8 mouse cellular contexts compared by ENCODE assay signal in the genomic region with DNA sequence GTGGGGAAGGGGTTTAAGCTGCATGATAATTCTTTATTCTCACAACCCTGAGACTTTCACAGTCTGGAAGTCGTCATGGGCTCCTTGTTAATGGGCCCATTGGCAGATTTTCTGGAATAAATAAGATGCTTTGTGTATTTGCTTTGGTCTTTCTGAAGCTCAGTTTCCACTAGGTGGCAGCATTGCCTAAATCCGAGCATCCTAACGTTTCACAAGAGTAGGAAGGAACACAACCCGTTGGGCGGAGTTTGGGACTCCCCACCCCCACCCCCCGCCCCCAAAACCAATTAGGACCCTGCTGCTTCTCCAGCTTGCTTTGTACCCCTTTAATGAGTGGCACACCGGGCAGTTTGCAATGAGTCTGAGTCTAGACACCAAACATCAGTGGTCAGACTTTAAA.
DNase-seq lines count a peak whose midpoint lies in the region; ATAC-seq and TF ChIP-seq lines count a peak whose summit lies in the region.

No protein-coding gene starts in this region.

- H3K4me1 ChIP-seq in embryonic facial prominence, embryonic 12.5 days: 0 out of 2 replicates have a peak, but pooled peaks cover 3% of the 10 kb centered on the region
- H3K4me1 ChIP-seq in kidney, adult 2 months (ENCODE audit: control insufficient read depth, insufficient read depth, low read length): no peaks in the 10 kb centered on the region; the same call in 1 of the 2 replicates
- no peaks in the 10 kb centered on the region for H3K4me1 ChIP-seq in limb, embryonic 12.5 days (replicated peaks)
- H3K4me1 ChIP-seq in midbrain, embryonic 15.5 days: peaks cover 3% of the 10 kb centered on the region; the same call in 1 of the 2 replicates

- H3K27me3 ChIP-seq in embryonic facial prominence, embryonic 12.5 days: no peaks in the 10 kb centered on the region
- H3K27me3 ChIP-seq in kidney, adult 2 months (replicated peaks; ENCODE audit: control insufficient read depth, insufficient read depth, low read length): peaks cover 1% of the 10 kb centered on the region; the same call in 1 of the 2 replicates
- no peaks in the 10 kb centered on the region for H3K27me3 ChIP-seq in limb, embryonic 12.5 days
- H3K27me3 ChIP-seq in midbrain, embryonic 15.5 days (replicated peaks): no peaks in the 10 kb centered on the region

- ATAC-seq in embryonic facial prominence, embryonic 12.5 days (ENCODE audit: insufficient number of reproducible peaks, insufficient read depth, low FRiP score, low TSS enrichment): peak; percentile 62; the same call in 1 of the 2 replicates
- peak; percentile 81 for ATAC-seq in limb, embryonic 12.5 days (ENCODE audit: insufficient number of reproducible peaks, insufficient read depth, low FRiP score, low TSS enrichment, low read depth)
- peak; percentile 89 for ATAC-seq in midbrain, embryonic 15.5 days (replicated peaks)

- no peak for TF ChIP-seq POLR2A in kidney, adult 2 months (IDR thresholded peaks at IDR 0.05; ENCODE audit: low read depth, low read length)

- H3K4me2 ChIP-seq in embryonic facial prominence, embryonic 12.5 days (replicated peaks): peak overlapping the region; percentile 42
- peak overlapping the region; percentile 31 for H3K4me2 ChIP-seq in limb, embryonic 12.5 days
- H3K4me2 ChIP-seq in midbrain, embryonic 15.5 days: peak overlapping the region; percentile 41

- under 1% methylated on average over 7 of the region's 7 CpGs for WGBS in embryonic facial prominence, embryonic 12.5 days
- 1% methylated on average over 7 of the region's 7 CpGs for whole genome bisulfite sequencing in kidney, adult 2 months
- WGBS in limb, embryonic 12.5 days: under 1% methylated on average over 7 of the region's 7 CpGs
- 0% methylated on average over 7 of the region's 7 CpGs for WGBS in midbrain, embryonic 15.5 days

- DNase-seq in 416B (ENCODE audit: low read depth): peak; percentile 91
- DNase-seq in adrenal gland, postnatal 36 days: peak; percentile 70 to 82
- DNase-seq in heart, adult 8-10 months (ENCODE audit: low spot score): peak; percentile 75
- peak; percentile 74 for DNase-seq in kidney, adult 2 months
- DNase-seq in spleen, postnatal 36 days (ENCODE audit: low spot score in 2 of 2): peak; percentile 26 to 45

- H3K27ac ChIP-seq in embryonic facial prominence, embryonic 12.5 days: no peak overlapping the region
- no peak overlapping the region for H3K27ac ChIP-seq in kidney, adult 2 months (ENCODE audit: insufficient read depth, low read depth, low read length)
- H3K27ac ChIP-seq in limb, embryonic 12.5 days: no peak overlapping the region
- no peak overlapping the region for H3K27ac ChIP-seq in midbrain, embryonic 15.5 days

- no peak overlapping the region for H3K4me3 ChIP-seq in embryonic facial prominence, embryonic 12.5 days
- no peak overlapping the region for H3K4me3 ChIP-seq in kidney, adult 2 months (ENCODE audit: insufficient read depth, low read depth, low read length)
- H3K4me3 ChIP-seq in limb, embryonic 12.5 days (replicated peaks): no peak overlapping the region
- H3K4me3 ChIP-seq in midbrain, embryonic 15.5 days: no peak overlapping the region

- H3K9me3 ChIP-seq in embryonic facial prominence, embryonic 12.5 days: no peaks in the 10 kb centered on the region
- no peaks in the 10 kb centered on the region for H3K9me3 ChIP-seq in limb, embryonic 12.5 days
- no peaks in the 10 kb centered on the region for H3K9me3 ChIP-seq in midbrain, embryonic 15.5 days

- H3K36me3 ChIP-seq in embryonic facial prominence, embryonic 12.5 days: no peaks in the 10 kb centered on the region
- no peaks in the 10 kb centered on the region for H3K36me3 ChIP-seq in kidney, adult 2 months (ENCODE audit: control insufficient read depth, insufficient read depth, low read length)
- H3K36me3 ChIP-seq in limb, embryonic 12.5 days: no peaks in the 10 kb centered on the region
- no peaks in the 10 kb centered on the region for H3K36me3 ChIP-seq in midbrain, embryonic 15.5 days (replicated peaks)

- TF ChIP-seq CTCF in kidney, adult 2 months (conservative IDR thresholded peaks at IDR 0.05; ENCODE audit: insufficient read depth, insufficient read length, low read depth, low read length): peak; percentile 59

- no peak overlapping the region for H3K9ac ChIP-seq in embryonic facial prominence, embryonic 12.5 days
- H3K9ac ChIP-seq in limb, embryonic 12.5 days (replicated peaks): no peak overlapping the region
- H3K9ac ChIP-seq in midbrain, embryonic 15.5 days: no peak overlapping the region

Comparison
In these comparisons a context has a peak if more than half of its experiments do, and no peak if none do; other contexts are left out.
1. DNase-seq: peak in every context shown above with its lines; median percentile 91 in 416B; 76 in adrenal gland, postnatal 36 days; 75 in heart, adult 8-10 months; 74 in kidney, adult 2 months; 36 in spleen, postnatal 36 days.